Mouse (Mus musculus) MEL (cell line): Measurements from ENCODE around the gene Pde6c. TPM values are rescaled to one million over a fixed set of nuclear protein-coding genes. Genes with fewer than 3 reads are reported as not detected.

Experiments used
- DNase-seq: peaks from one replicate; pipeline ENCODE4 v3.0.0; 2011; ENCODE audit warnings: low read depth, low spot score
- H3K27ac ChIP-seq: 2 replicates; pipeline ENCODE4 v1.5.1; 2012; ENCODE audit warnings: low read depth, mild to moderate bottlenecking, control low read depth, low read length, moderate library complexity; ENCODE audit not compliant: control insufficient read depth
- H3K27me3 ChIP-seq, 2 experiments: fragments of 150-350 bp in 1 of 2; sonication (generic) in 1 of 2; 2 replicates each; pipeline ENCODE4 v1.6.1; 2012; ENCODE audit warnings: low read length in 2 of 2, mild to moderate bottlenecking in 2 of 2, improper control_type of control experiment in 1 of 2, moderate library complexity in 1 of 2; ENCODE audit not compliant: insufficient read depth in 2 of 2, control insufficient read depth in 1 of 2
- H3K36me3 ChIP-seq, 2 experiments: 2 replicates each; pipeline ENCODE4 v1.6.1; 2012 to 2014; ENCODE audit warnings: low read length in 2 of 2, improper control_type of control experiment in 1 of 2, inconsistent platforms in 1 of 2, mild to moderate bottlenecking in 1 of 2; ENCODE audit not compliant: insufficient read depth in 2 of 2, control insufficient read depth in 1 of 2
- H3K4me1 ChIP-seq, 2 experiments: fragments of 150-350 bp in 1 of 2; sonication (generic) in 1 of 2; 2 replicates each; pipeline ENCODE4 v1.6.1; 2012; ENCODE audit warnings: low read length in 2 of 2, improper control_type of control experiment in 1 of 2, mild to moderate bottlenecking in 1 of 2; ENCODE audit not compliant: insufficient read depth in 2 of 2, control insufficient read depth in 1 of 2
- H3K4me3 ChIP-seq, 2 experiments: fragments of 150-350 bp in 1 of 2; sonication (generic) in 1 of 2; 2 replicates each; pipeline ENCODE4 v1.5.1; 2012; ENCODE audit warnings: low read depth in 2 of 2, low read length in 2 of 2, mild to moderate bottlenecking in 2 of 2, moderate library complexity in 2 of 2, control low read depth in 1 of 2, improper control_type of control experiment in 1 of 2; ENCODE audit not compliant: control insufficient read depth in 1 of 2, insufficient read depth in 1 of 2
- H3K79me2 ChIP-seq: 2 replicates; pipeline ENCODE4 v1.6.1; 2012; ENCODE audit warnings: mild to moderate bottlenecking, low read length, moderate library complexity; ENCODE audit not compliant: control insufficient read depth, poor library complexity, insufficient read depth
- H3K9ac ChIP-seq: 2 replicates; pipeline ENCODE4 v1.6.1; 2012; ENCODE audit warnings: low read depth, mild to moderate bottlenecking, control low read depth, low read length, moderate library complexity; ENCODE audit not compliant: control insufficient read depth, poor library complexity, severe bottlenecking
- H3K9me3 ChIP-seq: fragments of 150-350 bp; sonication (generic); replicated peaks from 2 replicates; pipeline ENCODE4 v1.6.1; 2012; ENCODE audit warnings: mild to moderate bottlenecking, low read length, improper control_type of control experiment, moderate library complexity; ENCODE audit not compliant: insufficient read depth
- CHD1 ChIP-seq: IDR thresholded peaks from 2 replicates; pipeline ENCODE4 v1.6.1; 2012; ENCODE audit warnings: low read depth, mild to moderate bottlenecking, inconsistent platforms, low read length, improper control_type of control experiment
- CHD2 ChIP-seq: IDR thresholded peaks from 2 replicates; pipeline ENCODE4 v1.6.1; 2011; ENCODE audit warnings: low read length, improper control_type of control experiment
- CTCF ChIP-seq, 3 experiments: IDR thresholded peaks in 2 of 3; conservative IDR thresholded peaks in 1 of 3; 2 replicates each; pipeline ENCODE4 v1.5.1; 2011 to 2012; ENCODE audit warnings: low read length in 3 of 3, low read depth in 2 of 3, mild to moderate bottlenecking in 2 of 3, improper control_type of control experiment in 1 of 3, inconsistent platforms in 1 of 3, mixed read lengths in 1 of 3, moderate library complexity in 1 of 3; ENCODE audit not compliant: control insufficient read depth in 1 of 3, insufficient read depth in 1 of 3, poor library complexity in 1 of 3, severe bottlenecking in 1 of 3
- EP300 ChIP-seq, 2 experiments: IDR thresholded peaks; 2 replicates each; pipeline ENCODE4 v1.6.1; 2011; ENCODE audit warnings: improper control_type of control experiment in 2 of 2, low read length in 2 of 2, low read depth in 1 of 2, mild to moderate bottlenecking in 1 of 2
- ETS1 ChIP-seq: IDR thresholded peaks from 2 replicates; pipeline ENCODE4 v1.6.1; 2012; ENCODE audit warnings: low read depth, mild to moderate bottlenecking, inconsistent platforms, low read length, improper control_type of control experiment, moderate library complexity
- GABPA ChIP-seq: IDR thresholded peaks from 2 replicates; pipeline ENCODE4 v1.6.1; 2012; ENCODE audit warnings: low read depth, mild to moderate bottlenecking, inconsistent platforms, low read length, improper control_type of control experiment, moderate library complexity
- GATA1 ChIP-seq: IDR thresholded peaks from 2 replicates; pipeline ENCODE4 v1.6.1; 2011; ENCODE audit warnings: low read depth, low read length, improper control_type of control experiment
- HCFC1 ChIP-seq: IDR thresholded peaks from 2 replicates; pipeline ENCODE4 v1.6.1; 2012; ENCODE audit warnings: low read depth, mild to moderate bottlenecking, inconsistent platforms, low read length, improper control_type of control experiment, moderate library complexity
- KAT2A ChIP-seq: conservative IDR thresholded peaks from 2 replicates; pipeline ENCODE4 v1.6.1; 2012; ENCODE audit warnings: low read depth, low read length, improper control_type of control experiment, inconsistent platforms
- MAX ChIP-seq: IDR thresholded peaks from 2 replicates; pipeline ENCODE4 v1.6.1; 2011; ENCODE audit warnings: low read length, improper control_type of control experiment
- MAZ ChIP-seq: IDR thresholded peaks from 2 replicates; pipeline ENCODE4 v1.6.1; 2012; ENCODE audit warnings: low read depth, mild to moderate bottlenecking, inconsistent platforms, low read length, improper control_type of control experiment
- MXI1 ChIP-seq: IDR thresholded peaks from 2 replicates; pipeline ENCODE4 v1.6.1; 2011; ENCODE audit warnings: mild to moderate bottlenecking, low read depth, low read length, improper control_type of control experiment
- MYC ChIP-seq: IDR thresholded peaks from 2 replicates; pipeline ENCODE4 v1.6.1; 2011; ENCODE audit warnings: low read depth, mild to moderate bottlenecking, low read length, improper control_type of control experiment, moderate library complexity
- NELFE ChIP-seq: IDR thresholded peaks from 2 replicates; pipeline ENCODE4 v1.6.1; 2011; ENCODE audit warnings: low read depth, low read length, improper control_type of control experiment
- NRF1 ChIP-seq: IDR thresholded peaks from 2 replicates; pipeline ENCODE4 v1.6.1; 2014; ENCODE audit warnings: low read depth, mild to moderate bottlenecking, inconsistent platforms, low read length, improper control_type of control experiment, moderate library complexity; ENCODE audit not compliant: poor library complexity, insufficient read depth, severe bottlenecking
- POLR2AphosphoS5 ChIP-seq: IDR thresholded peaks from 2 replicates; pipeline ENCODE4 v1.6.1; 2012; ENCODE audit warnings: low read depth, borderline replicate concordance, mild to moderate bottlenecking, inconsistent platforms, low read length, moderate library complexity, mixed read lengths
- SIN3A ChIP-seq: IDR thresholded peaks from 2 replicates; pipeline ENCODE4 v1.6.1; 2012; ENCODE audit warnings: low read length, improper control_type of control experiment, inconsistent platforms
- SMC3 ChIP-seq: IDR thresholded peaks from 2 replicates; pipeline ENCODE4 v1.6.1; 2011; ENCODE audit warnings: low read depth, low read length, improper control_type of control experiment
- TAL1 ChIP-seq: IDR thresholded peaks from 2 replicates; pipeline ENCODE4 v1.6.1; 2012; ENCODE audit warnings: mild to moderate bottlenecking, inconsistent platforms, low read length, moderate library complexity, mixed read lengths
- TBP ChIP-seq: IDR thresholded peaks from 2 replicates; pipeline ENCODE4 v1.8.0; 2011; ENCODE audit warnings: low read depth, low read length, improper control_type of control experiment
- UBTF ChIP-seq: IDR thresholded peaks from 2 replicates; pipeline ENCODE4 v1.6.1; 2012; ENCODE audit warnings: low read depth, mild to moderate bottlenecking, inconsistent platforms, low read length, improper control_type of control experiment, moderate library complexity, borderline replicate concordance; ENCODE audit not compliant: insufficient read depth
- USF1 ChIP-seq: IDR thresholded peaks from 2 replicates; pipeline ENCODE4 v1.6.1; 2014; ENCODE audit warnings: low read depth, mild to moderate bottlenecking, inconsistent platforms, low read length, improper control_type of control experiment, moderate library complexity
- ZC3H11A ChIP-seq: IDR thresholded peaks from 2 replicates; pipeline ENCODE4 v1.6.1; 2012; ENCODE audit warnings: low read depth, mild to moderate bottlenecking, inconsistent platforms, low read length, improper control_type of control experiment
- ZKSCAN1 ChIP-seq: IDR thresholded peaks from 2 replicates; pipeline ENCODE4 v1.6.1; 2012; ENCODE audit warnings: low read depth, mild to moderate bottlenecking, inconsistent platforms, low read length, improper control_type of control experiment, moderate library complexity
- ZNF384 ChIP-seq: IDR thresholded peaks from 2 replicates; pipeline ENCODE4 v1.6.1; 2012; ENCODE audit warnings: low read depth, mild to moderate bottlenecking, inconsistent platforms, low read length, improper control_type of control experiment
- polyA plus RNA-seq, 2 experiments: library from polyadenylated mRNA; stranded (reverse) in 1 of 2; unstranded in 1 of 2; fragments of >175 nt in 1 of 2; fragments of >200 nt in 1 of 2; gene quantifications; 2 replicates each; pipeline versions ENCODE4 v1.2.1 to v1.2.4; 2012; ENCODE audit warnings: low replicate concordance in 2 of 2, low read depth in 1 of 2; ENCODE audit not compliant: insufficient read length in 2 of 2, insufficient read depth in 1 of 2, missing spikeins in 1 of 2
- total RNA-seq: library from RNA; depleted of rRNA; stranded (reverse); fragments of 300-350 nt; gene quantifications from 2 replicates; pipeline ENCODE4 v1.2.3, GENCODE M21; 2012

Pde6c gene
- total and polyA plus RNA-seq, 3 experiments: not detected

GRCm38 (mm10) chr19:38164633-38165032 is 32.1 kb downstream of the Pde6c start:
- DNase-seq: no peak
- H3K4me1 ChIP-seq: no peaks in the 10 kb centered on the region
- TF ChIP-seq USF1 (no peak), ZNF384 (no peak), ZKSCAN1 (no peak), CHD1 (no peak), ETS1 (no peak), MAZ (no peak), SMC3 (no peak), TBP (no peak), POLR2AphosphoS5 (no peak), TAL1 (no peak), CHD2 (no peak), ZC3H11A (no peak), MYC (no peak), MAX (no peak)

GRCm38 (mm10) chr19:38179675-38180074 is 47.1 kb downstream of the Pde6c start:
- Histone ChIP-seq H3K27ac (no peak overlapping the region), H3K9ac (no peak overlapping the region), H3K4me1 (no peaks in the 10 kb centered on the region), H3K36me3 (no peaks in the 10 kb centered on the region; a peak in 1 of 4 replicates), H3K27me3 (no peaks in the 10 kb centered on the region)
- TF ChIP-seq NRF1 (no peak), MXI1 (no peak), KAT2A (no peak), USF1 (no peak), TBP (no peak), GABPA (no peak), MAZ (no peak), ETS1 (no peak), HCFC1 (no peak), CHD2 (no peak), NELFE (no peak), UBTF (no peak), SIN3A (no peak), ZC3H11A (no peak), GATA1 (no peak), MYC (no peak), CTCF (IDR thresholded peaks at IDR 0.05 in 2 of 3, conservative IDR thresholded peaks at IDR 0.05 in 1 of 3; ENCODE audit: control insufficient read depth in 1 of 3, insufficient read depth in 1 of 3, low read depth in 2 of 3, low read length in 3 of 3, poor library complexity in 1 of 3, severe bottlenecking in 1 of 3) (no peak), EP300 (IDR thresholded peaks at IDR 0.05; ENCODE audit: low read depth in 1 of 2, low read length in 2 of 2) (no peak)
- TF ChIP-seq, all 39 proteins: peak for 0
- Histone ChIP-seq H3K4me3 (no peak overlapping the region), H3K9me3 (no peaks in the 10 kb centered on the region), H3K79me2 (no peaks in the 10 kb centered on the region)
- DNase-seq: no peak

More at GRCm38 (mm10) chr19:38164633-38165032, 32.1 kb downstream of the Pde6c start:
- Histone ChIP-seq H3K9me3 (no peaks in the 10 kb centered on the region), H3K4me3 (no peak overlapping the region), H3K36me3 (no peaks in the 10 kb centered on the region), H3K27ac (no peak overlapping the region), H3K9ac (no peak overlapping the region), H3K27me3 (peaks cover 0 to 1% of the 10 kb centered on the region in 2 experiments; a peak in 3 of 4 replicates), H3K79me2 (no peaks in the 10 kb centered on the region)
